Mouse (Mus musculus) lung, postnatal 4 days (tissue): ENCODE data around the gene Bloc1s5.

Experiments
- DNase-seq, 2 experiments: peaks; one replicate each; pipeline ENCODE4 v3.0.0; 2021

Bloc1s5 gene

DNA sequence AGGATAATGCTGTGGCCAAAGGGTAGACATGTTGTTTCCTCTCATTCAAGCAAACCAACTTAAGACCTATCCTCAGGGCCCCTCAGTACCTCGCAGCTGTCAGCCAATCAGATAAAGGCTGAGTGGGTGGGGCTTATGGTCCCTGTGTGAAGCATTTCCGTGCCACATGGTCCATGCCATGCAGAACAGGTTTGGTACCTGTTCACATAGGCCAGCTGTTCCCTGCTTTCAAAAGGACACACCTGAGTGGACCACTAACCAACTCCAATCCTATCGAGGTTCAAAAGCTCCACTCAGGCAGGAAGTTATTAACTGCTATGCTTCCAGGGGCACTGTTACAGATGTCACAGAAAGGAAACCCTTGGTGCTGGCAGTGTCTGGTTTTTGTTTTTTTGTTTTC lies 80.7 kb downstream of the Bloc1s5 start:
- no peak for DNase-seq

GRCm38 (mm10) chr13:38548681-38549080 lies 86.2 kb downstream of the Bloc1s5 start:
- no peak for DNase-seq

GRCm38 (mm10) chr13:38547717-38548116 lies 87.2 kb downstream of the Bloc1s5 start:
- no peak for DNase-seq

GRCm38 (mm10) chr13:38546754-38547153 lies 88.2 kb downstream of the Bloc1s5 start:
- no peak for DNase-seq

- DNase-seq, result peak; percentile 20 to 58
These were observed 89.4 kb downstream of the Bloc1s5 start for GRCm38 (mm10) chr13:38545460-38545859.

- no peak for DNase-seq
These were observed 90.0 kb downstream of the Bloc1s5 start for GRCm38 (mm10) chr13:38544769-38545445.

DNA sequence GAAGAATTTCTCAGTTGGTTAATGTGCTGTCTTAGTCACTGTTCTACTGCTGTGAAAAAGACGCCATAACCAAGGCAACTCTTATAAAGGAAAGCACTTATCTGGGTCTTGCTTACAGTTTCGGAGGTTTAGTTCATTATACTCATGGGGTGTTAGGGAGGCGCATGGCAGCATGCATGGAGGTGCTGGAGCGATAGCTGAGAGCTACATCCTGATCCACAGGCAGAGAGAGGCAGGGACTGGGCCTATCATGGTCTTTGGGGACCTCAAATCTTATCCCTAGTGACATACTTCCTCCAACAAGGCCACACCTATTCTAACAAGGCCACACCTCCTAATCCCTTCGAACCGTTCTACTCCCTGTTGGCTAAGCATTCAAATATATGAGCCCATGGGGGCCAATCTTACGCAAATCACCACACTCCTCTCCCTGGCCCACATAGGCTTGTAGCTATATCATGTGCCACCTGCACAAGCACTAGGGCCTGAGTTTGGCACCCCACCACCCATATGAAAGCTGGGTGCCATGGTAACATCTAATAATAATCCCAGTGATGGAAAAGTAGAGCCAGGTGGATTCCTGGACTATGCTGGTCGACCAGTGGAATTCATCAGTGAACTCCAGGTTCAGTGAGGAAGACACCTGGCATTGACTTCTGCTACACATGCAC lies 91.3 kb downstream of the Bloc1s5 start:
- no peak for DNase-seq
